Mouse (Mus musculus) ES-Bruce4 (cell line): Measurements from ENCODE around the gene Gpr149.

ENCODE experiments used
- CTCF ChIP-seq: IDR thresholded peaks from one replicate; pipeline ENCODE4 v1.8.1; 2011; ENCODE audit warnings: low read depth, low read length
- POLR2A ChIP-seq: IDR thresholded peaks from one replicate; pipeline ENCODE4 v1.8.1; 2011; ENCODE audit warnings: low read length; ENCODE audit not compliant: insufficient read depth

DNA sequence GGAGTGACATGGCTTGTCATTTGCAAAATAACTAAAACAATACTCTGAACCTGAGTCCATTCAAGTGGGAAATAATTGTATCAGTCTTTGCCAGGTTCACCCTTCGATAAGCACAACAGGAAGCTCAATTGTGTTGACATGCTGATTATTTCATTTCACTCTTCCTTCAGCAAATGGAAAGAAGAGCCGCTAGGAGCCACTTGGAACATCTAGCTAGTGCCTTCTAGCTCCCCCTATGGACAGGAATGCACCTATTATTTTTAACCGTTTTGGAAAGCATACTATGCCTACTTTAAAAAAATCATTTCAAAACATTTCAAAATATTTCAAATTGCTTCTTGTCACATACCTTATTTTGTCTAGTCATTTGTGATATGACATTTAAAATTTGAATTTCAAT is 5.9 kb upstream of the Gpr149 start:
- TF ChIP-seq CTCF (no peak), POLR2A (no peak)
